8 mouse cellular contexts compared by ENCODE assay signal in the genomic region with DNA sequence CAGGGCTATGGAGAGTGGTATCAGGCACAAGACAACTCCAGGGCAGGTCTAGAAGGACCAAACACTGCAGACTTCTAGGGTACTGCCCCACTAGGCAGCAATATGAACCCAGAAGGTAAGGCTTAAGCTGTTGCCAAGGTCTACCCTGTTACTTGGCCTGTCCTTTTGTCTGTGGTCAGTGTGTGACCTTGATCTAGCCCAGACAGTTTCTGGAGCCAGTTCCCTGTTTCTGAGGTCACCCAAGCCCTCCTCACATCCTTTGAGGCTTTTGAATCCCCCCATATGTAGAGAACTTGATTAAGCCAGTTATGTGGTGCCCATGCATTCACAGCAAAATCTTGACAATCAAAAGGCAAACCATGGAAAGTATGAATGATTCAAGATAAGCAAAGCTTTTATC. TPM values are rescaled to one million over a fixed set of nuclear protein-coding genes. Genes with fewer than 3 reads are reported as not detected.
DNase-seq lines count a peak whose midpoint lies in the region; ATAC-seq and TF ChIP-seq lines count a peak whose summit lies in the region.

No protein-coding gene starts in this region.

- no peak for ATAC-seq in heart, embryonic 13.5 days (ENCODE audit: extremely low read depth, insufficient number of reproducible peaks, low FRiP score, low TSS enrichment)
- ATAC-seq in granulocyte monocyte progenitor cell, adult 5-6 weeks (replicated peaks; ENCODE audit: poor library complexity, severe bottlenecking), result peak; percentile 15

- peaks cover 60% of the 10 kb centered on the region for H3K79me2 ChIP-seq in macrophage (ENCODE audit: inconsistent target)

- 0 out of 2 replicates have a peak overlapping the region, but pooled peaks have one; percentile 1 for H3K27ac ChIP-seq in heart, embryonic 13.5 days (replicated peaks)
- H3K27ac ChIP-seq in ES-E14 (ENCODE audit: insufficient read depth, low read depth, low read length, poor library complexity, severe bottlenecking) (no peak overlapping the region), macrophage (peak overlapping the region; percentile 61)

- H3K27me3 ChIP-seq in heart, embryonic 13.5 days (replicated peaks), result no peaks in the 10 kb centered on the region

- peak overlapping the region; percentile 94 for H3K9ac ChIP-seq in heart, embryonic 13.5 days
- H3K9ac ChIP-seq in ES-E14 (ENCODE audit: insufficient read depth, low read depth, low read length, poor library complexity, severe bottlenecking), result peak overlapping the region; percentile 7; the same call in 1 of the 2 replicates

- peak overlapping the region; percentile 91 for H3K4me3 ChIP-seq in heart, embryonic 13.5 days
- H3K4me3 ChIP-seq in ES-E14 (ENCODE audit: insufficient read depth in 1 of 2, low read depth in 1 of 2, low read length in 2 of 2, poor library complexity in 1 of 2, severe bottlenecking in 1 of 2) (peak overlapping the region in 1 of 2 experiments; percentile 98; a peak in 2 of 4 replicates), macrophage (ENCODE audit: inconsistent target) (peak overlapping the region; percentile 71)

- peaks cover 20% of the 10 kb centered on the region for H3K36me3 ChIP-seq in heart, embryonic 13.5 days
- H3K36me3 ChIP-seq in ES-E14 (ENCODE audit: control insufficient read depth, insufficient read depth, low read length, poor library complexity, severe bottlenecking) (no peaks in the 10 kb centered on the region), macrophage (ENCODE audit: inconsistent target) (no peaks in the 10 kb centered on the region)

- DNase-seq in heart, postnatal 4 days, result no peak
- DNase-seq in ES-E14 (ENCODE audit: low read depth, low spot score), result no peak
- no peak for DNase-seq in testis, postnatal 10 days (ENCODE audit: low spot score)
- no peak for DNase-seq in adrenal gland, postnatal 36 days
- DNase-seq in gastrocnemius, postnatal 25 days, result no peak

- peaks cover 27% of the 10 kb centered on the region for H3K4me1 ChIP-seq in heart, embryonic 13.5 days
- H3K4me1 ChIP-seq in ES-E14 (ENCODE audit: control insufficient read depth in 2 of 2, insufficient read depth in 2 of 2, low read length in 2 of 2, poor library complexity in 1 of 2), result 0 out of 4 replicates have a peak, but pooled peaks cover 0 to 3% of the 10 kb centered on the region in 2 experiments

- no peaks in the 10 kb centered on the region for H3K9me3 ChIP-seq in heart, embryonic 13.5 days
- H3K9me3 ChIP-seq in ES-E14 (ENCODE audit: control insufficient read depth, insufficient read depth, low read depth, low read length), result no peaks in the 10 kb centered on the region

- in situ Hi-C loops in ES-E14 (cut with MboI; ENCODE audit: low sequenced_read_pairs in 2 of 2, unreplicated experiment in 2 of 2), result no loop called here

- H3K4me2 ChIP-seq in heart, embryonic 13.5 days, result peak overlapping the region; percentile 73

TF ChIP-seq in ES-E14, 5 proteins besides CTCF, POLR2A, EP300 and RAD21:
- TF ChIP-seq CHD2 (IDR thresholded peaks at IDR 0.05; ENCODE audit: low read depth, low read length) (no peak), MAFK (IDR thresholded peaks at IDR 0.05; ENCODE audit: insufficient read depth, low read depth, low read length) (no peak), ZC3H11A (IDR thresholded peaks at IDR 0.05; ENCODE audit: borderline replicate concordance, low read depth, low read length) (no peak), ZNF384 (IDR thresholded peaks at IDR 0.05; ENCODE audit: low read depth, low read length) (no peak)

RNA-seq across cellular contexts. Expression of gene Mapk8ip3, which starts 1.1 kb away (rescaled TPM):
- polyA plus RNA-seq in heart, embryonic 13.5 days (2015; fragmentation: Nextera tagmentation; extraction: Ambion mirVana), result 24.1 and 25.2 TPM in 2 replicates
- total RNA-seq in heart, postnatal 4 days (2021), result 10 to 100 TPM; 66.5 to 68.5 TPM
- 55.7 and 63.7 TPM in 2 replicates for total RNA-seq in ES-E14 (2012; rRNA removed)
- total RNA-seq in granulocyte monocyte progenitor cell, adult 5-6 weeks (2014; fragmentation: Nextera tagmentation), result 49.0 and 84.5 TPM in 2 replicates
- total RNA-seq in granulocyte monocyte progenitor cell, adult 5-6 weeks (2017), result 18.2 and 21.0 TPM in 2 replicates
- total RNA-seq in macrophage (2018; cell fraction: chromatin; rRNA removed), result 100 to 1,000 TPM; 289 to 781 (median 579) TPM
- 10 to 100 TPM in 24 of 26 experiments, 1 to 10 TPM in 2; 9.3 to 42.9 (median 14.4) TPM for total RNA-seq in macrophage (2018; cell fraction: cytosol; rRNA removed)
- total RNA-seq in macrophage (2018; cell fraction: nucleus; rRNA removed), result 100 to 1,000 TPM; 131 to 499 (median 243) TPM
- 14.8 to 33.6 TPM (median 23.5 TPM) in 3 replicates for polyA plus RNA-seq in macrophage (2018)
- 100 to 1,000 TPM in 1 of 2 experiments, 10 to 100 TPM in 1; 82.1 to 126 TPM for total RNA-seq in adrenal gland, postnatal 36 days (2021)
- total RNA-seq in gastrocnemius, postnatal 25 days (2021), result 10 to 100 TPM; 19.5 TPM

RNA-seq across cellular contexts. Expression of gene Jpt2, which starts 24.8 kb away (rescaled TPM):
- 122 and 123 TPM in 2 replicates for polyA plus RNA-seq in heart, embryonic 13.5 days (2015; fragmentation: Nextera tagmentation; extraction: Ambion mirVana)
- 10 to 100 TPM; 43.6 to 49.9 TPM for total RNA-seq in heart, postnatal 4 days (2021)
- 90.3 and 105 TPM in 2 replicates for total RNA-seq in ES-E14 (2012; rRNA removed)
- 109 and 130 TPM in 2 replicates for total RNA-seq in granulocyte monocyte progenitor cell, adult 5-6 weeks (2014; fragmentation: Nextera tagmentation)
- total RNA-seq in granulocyte monocyte progenitor cell, adult 5-6 weeks (2017), result 104 and 114 TPM in 2 replicates
- total RNA-seq in macrophage (2018; cell fraction: chromatin; rRNA removed), result 10 to 100 TPM in 21 of 26 experiments, 1 to 10 TPM in 5; 5.2 to 38.2 (median 13.2) TPM
- 10 to 100 TPM; 17.2 to 28.1 (median 23.0) TPM for total RNA-seq in macrophage (2018; cell fraction: cytosol; rRNA removed)
- 10 to 100 TPM in 18 of 26 experiments, 1 to 10 TPM in 8; 5.7 to 42.1 (median 13.7) TPM for total RNA-seq in macrophage (2018; cell fraction: nucleus; rRNA removed)
- polyA plus RNA-seq in macrophage (2018), result 22.2 to 58.8 TPM (median 31.5 TPM) in 3 replicates
- 10 to 100 TPM; 25.1 to 26.4 TPM for total RNA-seq in adrenal gland, postnatal 36 days (2021)
- total RNA-seq in gastrocnemius, postnatal 25 days (2021), result 1 to 10 TPM; 5.5 to 8.6 TPM

RNA-seq across cellular contexts. Expression of gene Nme3, which starts 39.4 kb away (rescaled TPM):
- polyA plus RNA-seq in heart, embryonic 13.5 days (2015; fragmentation: Nextera tagmentation; extraction: Ambion mirVana), result 32.0 and 41.0 TPM in 2 replicates
- 10 to 100 TPM; 33.6 to 42.8 TPM for total RNA-seq in heart, postnatal 4 days (2021)
- 59.4 and 84.1 TPM in 2 replicates for total RNA-seq in ES-E14 (2012; rRNA removed)
- total RNA-seq in granulocyte monocyte progenitor cell, adult 5-6 weeks (2014; fragmentation: Nextera tagmentation), result 18.8 and 22.9 TPM in 2 replicates
- total RNA-seq in granulocyte monocyte progenitor cell, adult 5-6 weeks (2017), result 21.2 and 27.1 TPM in 2 replicates
- 1 to 10 TPM in 14 of 26 experiments, not detected in 12; 1.3 to 9.1 (median 3.4) TPM for total RNA-seq in macrophage (2018; cell fraction: chromatin; rRNA removed)
- total RNA-seq in macrophage (2018; cell fraction: cytosol; rRNA removed), result 10 to 100 TPM in 18 of 26 experiments, 1 to 10 TPM in 8; 7.8 to 34.7 (median 17.4) TPM
- 10 to 100 TPM in 13 of 26 experiments, 1 to 10 TPM in 12, not detected in 1; 2.3 to 19.1 (median 10.0) TPM for total RNA-seq in macrophage (2018; cell fraction: nucleus; rRNA removed)
- 8.8 to 36.2 TPM (median 19.0 TPM) in 3 replicates for polyA plus RNA-seq in macrophage (2018)
- 100 to 1,000 TPM in 1 of 2 experiments, 10 to 100 TPM in 1; 51.3 to 113 TPM for total RNA-seq in adrenal gland, postnatal 36 days (2021)
- total RNA-seq in gastrocnemius, postnatal 25 days (2021), result 1 to 10 TPM; 7.7 to 9.8 TPM

RNA-seq across cellular contexts. Expression of gene Mrps34, which starts 40.8 kb away (rescaled TPM):
- 79.2 and 81.5 TPM in 2 replicates for polyA plus RNA-seq in heart, embryonic 13.5 days (2015; fragmentation: Nextera tagmentation; extraction: Ambion mirVana)
- total RNA-seq in heart, postnatal 4 days (2021), result 10 to 100 TPM; 93.6 to 97.0 TPM
- 36.1 and 39.6 TPM in 2 replicates for total RNA-seq in ES-E14 (2012; rRNA removed)
- 62.0 and 75.0 TPM in 2 replicates for total RNA-seq in granulocyte monocyte progenitor cell, adult 5-6 weeks (2014; fragmentation: Nextera tagmentation)
- 36.7 and 41.9 TPM in 2 replicates for total RNA-seq in granulocyte monocyte progenitor cell, adult 5-6 weeks (2017)
- 10 to 100 TPM in 5 of 26 experiments, 1 to 10 TPM in 21; 1.3 to 15.7 (median 4.7) TPM for total RNA-seq in macrophage (2018; cell fraction: chromatin; rRNA removed)
- total RNA-seq in macrophage (2018; cell fraction: cytosol; rRNA removed), result 10 to 100 TPM; 23.6 to 46.7 (median 35.7) TPM
- total RNA-seq in macrophage (2018; cell fraction: nucleus; rRNA removed), result 10 to 100 TPM in 11 of 26 experiments, 1 to 10 TPM in 15; 2.8 to 23.1 (median 9.5) TPM
- polyA plus RNA-seq in macrophage (2018), result 22.2 to 58.4 TPM (median 43.9 TPM) in 3 replicates
- 100 to 1,000 TPM; 109 to 177 TPM for total RNA-seq in adrenal gland, postnatal 36 days (2021)
- total RNA-seq in gastrocnemius, postnatal 25 days (2021), result 100 to 1,000 TPM in 1 of 2 experiments, 10 to 100 TPM in 1; 85.9 to 105 TPM

RNA-seq across cellular contexts. Expression of gene Eme2, which starts 40.8 kb away (rescaled TPM):
- polyA plus RNA-seq in heart, embryonic 13.5 days (2015; fragmentation: Nextera tagmentation; extraction: Ambion mirVana), result 20.7 and 22.5 TPM in 2 replicates
- total RNA-seq in heart, postnatal 4 days (2021), result 10 to 100 TPM; 24.8 to 27.1 TPM
- 21.8 and 33.7 TPM in 2 replicates for total RNA-seq in ES-E14 (2012; rRNA removed)
- total RNA-seq in granulocyte monocyte progenitor cell, adult 5-6 weeks (2014; fragmentation: Nextera tagmentation), result 8.9 and 15.1 TPM in 2 replicates
- 12.5 and 14.9 TPM in 2 replicates for total RNA-seq in granulocyte monocyte progenitor cell, adult 5-6 weeks (2017)
- total RNA-seq in macrophage (2018; cell fraction: chromatin; rRNA removed), result 10 to 100 TPM; 19.9 to 68.1 (median 46.8) TPM
- total RNA-seq in macrophage (2018; cell fraction: cytosol; rRNA removed), result 10 to 100 TPM in 2 of 26 experiments, 1 to 10 TPM in 24; 4.5 to 14.2 (median 6.9) TPM
- 10 to 100 TPM; 11.0 to 49.3 (median 30.8) TPM for total RNA-seq in macrophage (2018; cell fraction: nucleus; rRNA removed)
- polyA plus RNA-seq in macrophage (2018), result 4.6 to 7.3 TPM (median 7.2 TPM) in 3 replicates
- total RNA-seq in adrenal gland, postnatal 36 days (2021), result 10 to 100 TPM; 41.0 to 42.3 TPM
- total RNA-seq in gastrocnemius, postnatal 25 days (2021), result 10 to 100 TPM in 1 of 2 experiments, 1 to 10 TPM in 1; 8.8 to 10.4 TPM
